Mouse (Mus musculus): Measurements from ENCODE around the gene Crisp4.

The Crisp4 gene

GRCm38 (mm10) chr1:18145802-18146201, at the start of gene Crisp4:
Crisp4 (minus strand) TSS chr1:18145902.
- no peak for DNase-seq

GRCm38 (mm10) chr1:18191719-18192118, 46.0 kb upstream of the Crisp4 start:
- DNase-seq = no peak

DNA sequence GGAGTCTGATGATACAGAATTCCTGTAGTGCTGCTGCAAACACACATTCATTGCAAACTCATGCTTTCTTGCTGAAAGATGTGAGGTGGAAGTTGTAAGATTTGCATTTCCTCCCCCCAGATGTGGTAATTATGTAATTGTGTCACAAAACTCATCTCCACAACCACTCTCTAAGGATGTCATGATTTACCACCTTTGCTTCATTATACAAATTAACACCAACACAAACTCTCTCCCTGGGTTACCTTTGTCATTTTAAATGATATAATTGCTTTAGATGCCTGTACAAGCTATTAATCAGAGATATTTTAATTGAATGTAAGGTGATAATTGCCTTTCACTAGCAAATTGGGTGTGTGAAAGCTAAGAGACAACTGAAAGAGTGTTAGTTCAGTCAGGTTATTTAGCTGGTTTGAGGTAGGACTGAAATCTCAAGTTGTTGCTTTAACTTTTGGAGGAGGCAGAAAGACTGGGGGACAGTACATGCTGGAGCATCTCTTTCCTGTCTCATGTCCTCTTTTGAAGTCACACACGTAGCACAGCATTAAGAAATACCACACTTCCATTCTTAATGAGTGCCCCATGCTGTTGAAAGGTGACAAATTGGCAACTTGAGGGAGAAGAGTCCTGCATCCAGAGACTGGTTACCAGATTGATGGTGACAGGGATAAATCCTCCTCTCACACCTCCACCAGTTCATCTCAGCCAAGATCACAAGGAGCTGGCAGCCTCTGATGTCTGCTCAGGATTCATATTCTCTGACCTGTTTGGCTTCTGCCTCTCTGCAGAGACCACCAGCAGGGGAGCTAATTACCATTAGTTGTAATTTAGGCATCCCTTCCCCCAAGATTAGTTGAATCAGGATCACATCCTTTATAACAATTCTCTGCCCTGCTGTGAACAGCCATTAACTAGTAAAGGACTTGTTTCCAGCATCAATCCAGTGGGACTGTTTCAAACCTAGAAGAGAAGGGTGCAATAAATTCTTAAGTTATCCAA, 45.3 kb upstream of the Crisp4 start:
- peak; percentile 73 to 83 for DNase-seq

DNA sequence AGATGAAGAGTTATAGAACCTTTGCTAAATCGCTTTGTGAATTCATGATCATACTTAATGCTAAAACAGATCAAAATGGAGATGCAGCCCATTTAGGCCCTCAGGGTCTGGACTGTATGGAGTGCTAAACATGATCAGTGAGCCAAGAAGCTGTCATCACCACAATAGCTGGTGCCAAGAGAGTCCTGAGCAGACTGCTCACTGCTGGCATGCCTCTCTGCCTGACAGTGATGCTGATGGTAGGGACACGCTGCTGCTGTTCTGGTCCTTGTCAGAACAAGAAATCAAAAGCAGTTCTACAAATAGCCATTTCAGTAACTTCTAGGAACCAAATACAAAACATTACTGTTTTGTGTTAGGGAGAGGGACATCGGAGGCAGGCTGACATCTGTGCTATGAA, 35.5 kb upstream of the Crisp4 start:
- peak; percentile 89 to 91 for DNase-seq

DNA sequence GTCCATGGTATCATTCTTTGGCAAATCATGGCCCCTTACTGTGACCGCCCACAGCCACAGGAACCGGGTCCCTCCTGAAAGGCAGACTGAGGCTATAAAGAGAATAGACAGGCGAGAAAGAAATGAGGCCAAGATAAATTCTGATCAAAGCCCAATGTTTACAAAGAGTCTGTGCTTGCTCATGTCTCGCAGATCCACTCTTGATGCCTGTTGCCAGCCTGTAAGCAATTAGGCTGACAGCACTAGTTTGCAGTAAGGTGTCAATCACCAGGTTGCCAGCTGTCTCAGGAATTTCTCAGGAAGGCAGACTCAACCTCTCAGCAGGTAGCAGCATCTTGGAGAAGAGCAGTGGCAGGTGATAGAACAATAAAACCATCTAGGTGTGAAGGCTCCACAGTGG, 24.9 kb upstream of the Crisp4 start:
- peak; percentile 8 to 15 for DNase-seq

GRCm38 (mm10) chr1:18168261-18168660, 22.6 kb upstream of the Crisp4 start:
- peak; percentile 78 to 86 for DNase-seq

- peak in 1 of 2 experiments; percentile 3 for DNase-seq
Observed at GRCm38 (mm10) chr1:18159082-18159481, 13.4 kb upstream of the Crisp4 start.

DNA sequence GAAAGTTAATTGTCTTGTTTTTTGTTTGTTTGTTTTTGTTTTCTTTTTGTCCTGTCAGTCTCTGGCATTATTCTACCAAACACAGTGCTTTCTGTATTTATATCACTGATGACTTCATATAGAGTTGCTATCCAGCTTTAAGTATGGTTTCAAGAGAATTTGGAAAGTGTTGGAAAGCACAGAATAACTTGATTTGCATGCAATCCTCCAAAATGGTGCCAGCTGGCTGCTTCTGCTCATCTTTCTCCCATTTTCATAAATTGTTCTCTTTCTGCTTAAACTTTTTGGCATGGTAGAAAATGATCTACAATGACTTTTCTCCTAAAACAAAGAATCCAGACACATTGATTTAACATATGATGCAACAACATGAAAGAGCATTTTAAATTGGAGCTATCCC, 2.5 kb upstream of the Crisp4 start:
- DNase-seq = no peak

DNA sequence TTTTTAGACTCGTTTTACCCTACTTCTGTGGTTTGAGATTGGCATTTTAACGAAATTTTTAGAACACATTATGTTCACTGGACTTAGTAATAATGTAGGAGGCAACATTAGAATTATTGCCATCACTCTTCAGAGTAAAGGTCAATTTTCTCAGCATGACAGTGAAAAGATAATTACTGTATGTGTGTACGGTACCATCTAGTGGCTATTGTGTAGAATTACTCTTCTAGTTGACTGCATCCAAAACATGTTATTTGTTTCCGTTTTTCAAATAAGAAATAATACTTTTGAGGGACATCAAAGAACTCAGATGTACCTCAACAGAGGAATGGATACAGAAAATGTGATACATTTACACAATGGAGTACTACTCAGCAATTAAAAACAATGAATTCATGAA, 14.0 kb downstream of the Crisp4 start:
- DNase-seq = peak in 1 of 2 experiments; percentile 4

DNA sequence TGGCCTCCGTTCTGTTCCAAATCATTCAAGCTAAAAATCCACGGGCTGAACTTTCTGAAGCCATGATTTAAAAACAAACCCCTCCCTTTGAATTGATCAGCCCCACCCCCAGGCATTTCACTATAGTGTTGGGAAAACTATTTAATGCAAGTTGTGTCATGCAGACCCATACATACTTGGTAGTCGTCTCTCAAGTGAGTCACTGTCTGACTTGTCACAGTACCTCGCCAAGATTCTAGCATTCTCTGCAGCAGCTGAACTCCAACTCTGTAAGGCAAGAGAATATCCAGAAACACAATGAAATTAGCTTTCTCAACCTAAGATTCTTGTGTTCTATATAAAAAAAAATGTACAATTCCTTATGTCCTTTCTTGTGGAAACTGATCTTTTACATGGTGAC, 15.7 kb downstream of the Crisp4 start:
- no peak for DNase-seq

- DNase-seq = peak in 1 of 2 experiments; percentile 53
Observed at GRCm38 (mm10) chr1:18106720-18107355, 38.9 kb downstream of the Crisp4 start.

DNA sequence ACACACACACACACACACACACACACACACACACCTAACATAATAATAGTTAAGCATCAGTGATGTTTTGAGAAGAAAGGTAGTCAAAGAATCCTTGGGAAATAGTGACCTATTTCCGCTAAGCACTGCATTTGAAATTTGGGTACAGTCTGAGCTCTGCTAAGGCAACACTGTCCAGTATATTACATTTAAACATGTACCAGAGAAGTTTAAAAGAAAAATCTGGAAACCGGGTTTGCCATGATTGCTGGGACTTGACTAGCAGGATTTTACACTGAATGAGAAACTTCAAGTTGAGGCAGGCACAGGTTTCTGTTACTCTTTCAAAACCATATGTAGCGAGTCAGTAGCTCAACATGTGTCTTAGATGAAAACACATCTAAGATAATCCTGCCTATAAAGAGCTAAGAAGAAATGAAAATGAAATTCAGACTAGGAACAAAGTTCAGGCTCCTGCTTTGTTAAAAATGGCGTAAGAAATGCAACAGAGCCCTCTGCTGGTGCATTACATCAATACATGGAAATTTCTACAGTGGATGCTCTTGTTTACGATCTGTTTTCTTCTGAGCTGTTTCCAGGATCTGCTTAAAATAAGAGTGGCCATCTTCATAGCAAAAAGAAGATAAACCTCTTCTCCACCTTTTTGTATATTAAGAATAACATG, 39.7 kb downstream of the Crisp4 start:
- DNase-seq = peak; percentile 36 to 59

GRCm38 (mm10) chr1:18105029-18105865, 40.5 kb downstream of the Crisp4 start:
- DNase-seq = no peak

Measured in cerebellum, postnatal 10 days (tissue).